Mouse (Mus musculus) midbrain, postnatal 0 days (tissue): ENCODE measurements around the gene Rexo1. TPM values are rescaled to one million over a fixed set of nuclear protein-coding genes. Genes with fewer than 3 reads are reported as not detected.

Experiments
- ATAC-seq: fragments of 200-750 bp; cut with Nextera tagmentation; 2 replicates; pipeline ENCODE4 v1.8.0; 2017; ENCODE audit warnings: moderate number of reproducible peaks, mild to moderate bottlenecking, moderate TSS enrichment, moderate library complexity; ENCODE audit not compliant: low FRiP score
- DNase-seq: peaks from one replicate; pipeline ENCODE4 v3.0.0-alpha.2; 2015; ENCODE audit warnings: low spot score
- H3K27ac ChIP-seq: fragments of 300-500 bp; sonication (generic); 2 replicates; pipeline ENCODE4 v1.5.1; 2014; ENCODE audit warnings: low read depth, mild to moderate bottlenecking, low read length, mixed read lengths
- H3K27me3 ChIP-seq: fragments of 300-500 bp; sonication (generic); 2 replicates; pipeline ENCODE4 v1.6.1; 2014; ENCODE audit warnings: low read length, control low read depth, mixed read lengths; ENCODE audit not compliant: insufficient read depth
- H3K36me3 ChIP-seq: fragments of 300-500 bp; sonication (generic); 2 replicates; pipeline ENCODE4 v1.6.1; 2014; ENCODE audit warnings: low read length, control low read depth, mixed read lengths; ENCODE audit not compliant: insufficient read depth
- H3K4me1 ChIP-seq: fragments of 300-500 bp; sonication (generic); 2 replicates; pipeline ENCODE4 v1.6.1; 2014; ENCODE audit warnings: mild to moderate bottlenecking, control low read depth, antibody characterized with exemption, low read length, mixed read lengths; ENCODE audit not compliant: insufficient read depth
- H3K4me2 ChIP-seq: fragments of 300-500 bp; sonication (generic); 2 replicates; pipeline ENCODE4 v1.6.1; 2014; ENCODE audit warnings: low read depth, mild to moderate bottlenecking, low read length, mixed read lengths; ENCODE audit not compliant: poor library complexity, severe bottlenecking
- H3K4me3 ChIP-seq: fragments of 300-500 bp; sonication (generic); 2 replicates; pipeline ENCODE4 v1.5.1; 2014; ENCODE audit warnings: low read depth, mild to moderate bottlenecking, low read length, moderate library complexity
- H3K9ac ChIP-seq: fragments of 300-500 bp; sonication (generic); replicated peaks from 2 replicates; pipeline ENCODE4 v1.6.1; 2014; ENCODE audit warnings: mild to moderate bottlenecking, low read length, moderate library complexity, mixed read lengths; ENCODE audit not compliant: poor library complexity, severe bottlenecking
- H3K9me3 ChIP-seq: fragments of 300-500 bp; sonication (generic); 2 replicates; pipeline ENCODE4 v1.6.1; 2016; ENCODE audit warnings: low read length, control low read depth
- CTCF ChIP-seq: IDR thresholded peaks from 2 replicates; pipeline ENCODE4 v1.5.1; 2016; ENCODE audit warnings: antibody characterized with exemption, mild to moderate bottlenecking
- WGBS: fragments of 180-500 bp; shearing (Covaris S2); extraction: QIAGEN DNeasy Blood & Tissue Kit; methylation state at CpG from one replicate; pipeline ENCODE4 v1.1.7; 2014; 5-methylcytosine and 5-hydroxymethylcytosine counted together
- polyA plus RNA-seq: library from polyadenylated mRNA; unstranded; fragments of >200 nt; fragmentation: Nextera tagmentation; extraction: Ambion mirVana; gene quantifications from 2 replicates; pipeline ENCODE4 v1.2.1, GENCODE M21; 2015
- total RNA-seq: library from RNA; depleted of rRNA; stranded (reverse); fragments of >200 nt; gene quantifications from 2 replicates; pipeline ENCODE4 v1.2.3, GENCODE M21; 2014

Gene Rexo1
- total and polyA plus RNA-seq, 2 experiments from 2014 or later = 29.8 to 52.6 TPM

GRCm38 (mm10) chr10:80535071-80535470 is 26.3 kb downstream of the Rexo1 start:
- TF ChIP-seq CTCF = no peak
- DNase-seq = no peak
- ATAC-seq = no peak
- H3K4me1 ChIP-seq = no peaks in the 10 kb centered on the region
- H3K9me3 ChIP-seq = no peaks in the 10 kb centered on the region
- no peak overlapping the region for H3K27ac ChIP-seq
- no peak overlapping the region for H3K4me2 ChIP-seq
- 0 out of 2 replicates have a peak overlapping the region, but pooled peaks have one; percentile 3 for H3K4me3 ChIP-seq
- peaks cover 20% of the 10 kb centered on the region for H3K27me3 ChIP-seq
- WGBS = 10% methylated on average over 14 of the region's 14 CpGs
- H3K9ac ChIP-seq = no peak overlapping the region
- H3K36me3 ChIP-seq = no peaks in the 10 kb centered on the region

GRCm38 (mm10) chr10:80533704-80534103 is 27.7 kb downstream of the Rexo1 start:
- Histone ChIP-seq H3K36me3 (no peaks in the 10 kb centered on the region), H3K4me3 (no peak overlapping the region), H3K27ac (no peak overlapping the region), H3K4me1 (no peaks in the 10 kb centered on the region), H3K9me3 (no peaks in the 10 kb centered on the region), H3K4me2 (no peak overlapping the region), H3K27me3 (peaks cover 19% of the 10 kb centered on the region), H3K9ac (no peak overlapping the region)
- WGBS = 17% methylated on average over 7 of the region's 7 CpGs
- TF ChIP-seq CTCF = no peak
- DNase-seq (no peak), ATAC-seq (no peak)

- H3K4me1 ChIP-seq = no peaks in the 10 kb centered on the region
- no peak for TF ChIP-seq CTCF
- WGBS = 94% methylated on average over 11 of the region's 11 CpGs
Observed at GRCm38 (mm10) chr10:80532783-80533182, 28.6 kb downstream of the Rexo1 start.

GRCm38 (mm10) chr10:80526172-80526571 is 35.2 kb downstream of the Rexo1 start:
- no peaks in the 10 kb centered on the region for H3K27me3 ChIP-seq
- H3K9me3 ChIP-seq = no peaks in the 10 kb centered on the region
- WGBS = 14% methylated on average over 9 of the region's 9 CpGs
- no peak for TF ChIP-seq CTCF
- H3K9ac ChIP-seq = no peak overlapping the region
- DNase-seq (peak; percentile 69), ATAC-seq (peak; percentile 78)
- peak overlapping the region; percentile 32 for H3K4me2 ChIP-seq
- peak overlapping the region; percentile 2; the same call in 1 of the 2 replicates for H3K4me3 ChIP-seq
- no peaks in the 10 kb centered on the region for H3K4me1 ChIP-seq
- no peak overlapping the region for H3K27ac ChIP-seq
- no peaks in the 10 kb centered on the region for H3K36me3 ChIP-seq

More at GRCm38 (mm10) chr10:80532783-80533182, 28.6 kb downstream of the Rexo1 start:
- H3K36me3 ChIP-seq = no peaks in the 10 kb centered on the region
- H3K9me3 ChIP-seq = no peaks in the 10 kb centered on the region
- no peak overlapping the region for H3K4me2 ChIP-seq
- no peak for ATAC-seq
- H3K9ac ChIP-seq = no peak overlapping the region
- no peak overlapping the region for H3K27ac ChIP-seq
- DNase-seq = no peak
- peaks cover 12% of the 10 kb centered on the region; the same call in 1 of the 2 replicates for H3K27me3 ChIP-seq
- no peak overlapping the region for H3K4me3 ChIP-seq

- ATAC-seq (no peak), DNase-seq (no peak)
- Histone ChIP-seq H3K36me3 (no peaks in the 10 kb centered on the region), H3K4me1 (no peaks in the 10 kb centered on the region), H3K4me3 (no peak overlapping the region), H3K9me3 (no peaks in the 10 kb centered on the region), H3K9ac (no peak overlapping the region), H3K27ac (no peak overlapping the region), H3K4me2 (no peak overlapping the region), H3K27me3 (no peaks in the 10 kb centered on the region)
- WGBS = 94% methylated on average over 7 of the region's 7 CpGs
- TF ChIP-seq CTCF = peak; percentile 32; the same call in 1 of the 2 replicates
Observed at GRCm38 (mm10) chr10:80523299-80523698, 38.1 kb downstream of the Rexo1 start.

GRCm38 (mm10) chr10:80519287-80519686 is 42.1 kb downstream of the Rexo1 start:
- Histone ChIP-seq H3K4me3 (no peak overlapping the region), H3K27ac (no peak overlapping the region), H3K27me3 (0 out of 2 replicates have a peak, but pooled peaks cover 7% of the 10 kb centered on the region), H3K36me3 (no peaks in the 10 kb centered on the region), H3K4me2 (no peak overlapping the region), H3K9me3 (no peaks in the 10 kb centered on the region), H3K4me1 (no peaks in the 10 kb centered on the region), H3K9ac (no peak overlapping the region)
- DNase-seq (no peak), ATAC-seq (no peak)
- TF ChIP-seq CTCF = peak; percentile 49
- 85% methylated on average over 2 of the region's 2 CpGs for WGBS
